Mouse (Mus musculus) CH12.LX (cell line): ENCODE results near the gene Edem2. TPM values are rescaled to one million over a fixed set of nuclear protein-coding genes. Genes with fewer than 3 reads are reported as not detected.

Experiments
- DNase-seq: peaks from one replicate; pipeline ENCODE4 v3.0.0-alpha.2; 2013; ENCODE audit errors: extremely low read depth
- H3K27ac ChIP-seq: 2 replicates; pipeline ENCODE4 v1.5.1; 2012; ENCODE audit warnings: low read depth, mild to moderate bottlenecking, control low read depth, moderate library complexity; ENCODE audit not compliant: insufficient read depth
- H3K27me3 ChIP-seq: replicated peaks from 2 replicates; pipeline ENCODE3; 2012; ENCODE audit warnings: inconsistent platforms
- H3K36me3 ChIP-seq, 2 experiments: replicated peaks in 1 of 2; 2 replicates each; pipeline versions ENCODE3 to v1.6.1; 2012; ENCODE audit warnings: inconsistent platforms in 1 of 2, low read length in 1 of 2, mild to moderate bottlenecking in 1 of 2, mixed read lengths in 1 of 2, moderate library complexity in 1 of 2; ENCODE audit not compliant: control insufficient read depth in 1 of 2, insufficient read depth in 1 of 2
- H3K4me1 ChIP-seq, 2 experiments: 2 replicates each; pipeline ENCODE4 v1.6.1; 2012; ENCODE audit warnings: inconsistent platforms in 1 of 2, moderate library complexity in 1 of 2; ENCODE audit not compliant: insufficient read depth in 2 of 2, control insufficient read depth in 1 of 2
- H3K4me2 ChIP-seq: 2 replicates; pipeline ENCODE4 v1.6.1; 2012; ENCODE audit warnings: low read depth, mild to moderate bottlenecking, control low read depth; ENCODE audit not compliant: poor library complexity, insufficient read depth, severe bottlenecking
- H3K4me3 ChIP-seq, 3 experiments: fragments of 150-350 bp in 1 of 3; sonication (generic) in 1 of 3; replicated peaks in 1 of 3; 2 replicates each; pipeline versions ENCODE3 to v1.5.1; 2011 to 2012; ENCODE audit warnings: low read depth in 2 of 3, low read length in 2 of 3, mild to moderate bottlenecking in 2 of 3, moderate library complexity in 2 of 3, control low read depth in 1 of 3, improper control_type of control experiment in 1 of 3, inconsistent platforms in 1 of 3, mixed read lengths in 1 of 3; ENCODE audit not compliant: poor library complexity in 1 of 3
- H3K79me2 ChIP-seq: replicated peaks from 2 replicates; pipeline ENCODE4 v1.6.1; 2012; ENCODE audit warnings: mild to moderate bottlenecking, moderate library complexity; ENCODE audit not compliant: control insufficient read depth, poor library complexity, insufficient read depth, severe bottlenecking; ENCODE audit errors: extremely low read depth
- H3K9ac ChIP-seq: 2 replicates; pipeline ENCODE4 v1.6.1; 2012; ENCODE audit warnings: low read depth, mild to moderate bottlenecking, control low read depth, moderate library complexity; ENCODE audit not compliant: insufficient read depth
- H3K9me3 ChIP-seq: replicated peaks from 2 replicates; pipeline ENCODE3; 2012; ENCODE audit warnings: low read length, inconsistent platforms, mixed read lengths
- BHLHE40 ChIP-seq: IDR thresholded peaks from 2 replicates; pipeline ENCODE4 v1.6.1; 2011; ENCODE audit warnings: mild to moderate bottlenecking, low read depth, low read length, improper control_type of control experiment
- CHD1 ChIP-seq: IDR thresholded peaks from 2 replicates; pipeline ENCODE4 v1.6.1; 2012; ENCODE audit warnings: low read depth, low read length, improper control_type of control experiment, inconsistent platforms
- CHD2 ChIP-seq: IDR thresholded peaks from 2 replicates; pipeline ENCODE4 v1.6.1; 2011; ENCODE audit warnings: low read length, improper control_type of control experiment
- CTCF ChIP-seq, 2 experiments: IDR thresholded peaks in 1 of 2; conservative IDR thresholded peaks in 1 of 2; 2 replicates each; pipeline ENCODE4 v1.5.1; 2011 to 2012; ENCODE audit warnings: low read depth in 2 of 2, low read length in 2 of 2, improper control_type of control experiment in 1 of 2, inconsistent platforms in 1 of 2, mild to moderate bottlenecking in 1 of 2, moderate library complexity in 1 of 2
- ELF1 ChIP-seq: IDR thresholded peaks from 2 replicates; pipeline ENCODE4 v1.6.1; 2014; ENCODE audit warnings: low read depth, mild to moderate bottlenecking, inconsistent platforms, low read length, improper control_type of control experiment
- HCFC1 ChIP-seq: IDR thresholded peaks from 2 replicates; pipeline ENCODE4 v1.6.1; 2012; ENCODE audit warnings: low read depth, mild to moderate bottlenecking, inconsistent platforms, low read length, improper control_type of control experiment
- KAT2A ChIP-seq: IDR thresholded peaks from 2 replicates; pipeline ENCODE4 v1.6.1; 2012; ENCODE audit warnings: low read length, improper control_type of control experiment, inconsistent platforms; ENCODE audit not compliant: insufficient replicate concordance
- MAFK ChIP-seq: IDR thresholded peaks from 2 replicates; pipeline ENCODE4 v1.6.1; 2011; ENCODE audit warnings: low read length, improper control_type of control experiment; ENCODE audit not compliant: insufficient replicate concordance
- MAX ChIP-seq: IDR thresholded peaks from 2 replicates; pipeline ENCODE4 v1.6.1; 2011; ENCODE audit warnings: low read length, improper control_type of control experiment
- MEF2A ChIP-seq: IDR thresholded peaks from 2 replicates; pipeline ENCODE4 v1.6.1; 2014; ENCODE audit warnings: low read depth, mild to moderate bottlenecking, inconsistent platforms, low read length, improper control_type of control experiment, borderline replicate concordance
- MYC ChIP-seq: IDR thresholded peaks from 2 replicates; pipeline ENCODE4 v1.6.1; 2011; ENCODE audit warnings: low read depth, mild to moderate bottlenecking, improper control_type of control experiment, low read length
- NELFE ChIP-seq: IDR thresholded peaks from 2 replicates; pipeline ENCODE4 v1.6.1; 2011; ENCODE audit warnings: low read depth, low read length, improper control_type of control experiment
- PAX5 ChIP-seq: IDR thresholded peaks from 2 replicates; pipeline ENCODE4 v1.6.1; 2012; ENCODE audit warnings: low read length, inconsistent platforms, mixed read lengths
- POLR2A ChIP-seq: IDR thresholded peaks from 2 replicates; pipeline ENCODE4 v1.6.1; 2011; ENCODE audit warnings: low read depth, mild to moderate bottlenecking, improper control_type of control experiment, low read length
- POLR2AphosphoS2 ChIP-seq: IDR thresholded peaks from 2 replicates; pipeline ENCODE4 v1.6.1; 2011; ENCODE audit warnings: low read depth, low read length, improper control_type of control experiment
- TCF12 ChIP-seq: IDR thresholded peaks from 2 replicates; pipeline ENCODE4 v1.6.1; 2014; ENCODE audit warnings: low read depth, mild to moderate bottlenecking, inconsistent platforms, low read length, improper control_type of control experiment
- USF1 ChIP-seq: IDR thresholded peaks from 2 replicates; pipeline ENCODE4 v1.6.1; 2014; ENCODE audit warnings: low read depth, mild to moderate bottlenecking, inconsistent platforms, low read length, improper control_type of control experiment
- ZC3H11A ChIP-seq: IDR thresholded peaks from 2 replicates; pipeline ENCODE4 v1.6.1; 2012; ENCODE audit warnings: low read depth, mild to moderate bottlenecking, inconsistent platforms, low read length, improper control_type of control experiment
- ZMIZ1 ChIP-seq: IDR thresholded peaks from 2 replicates; pipeline ENCODE4 v1.6.1; 2012; ENCODE audit warnings: low read depth, mild to moderate bottlenecking, inconsistent platforms, low read length, improper control_type of control experiment
- ZNF384 ChIP-seq: IDR thresholded peaks from 2 replicates; pipeline ENCODE4 v1.6.1; 2012; ENCODE audit warnings: low read depth, low read length, improper control_type of control experiment, inconsistent platforms
- dilution Hi-C: fragments of 300-500 bp; cut with MboI; formaldehyde crosslinking; loops from 2 replicates; pipeline ENCODE4 v1.14.3; 2020; ENCODE audit warnings: low sequenced_read_pairs; ENCODE audit not compliant: extremely low pct_unique_long_range_greater_than_20kb, extremely low pct_ligation_motif_present
- in situ Hi-C: fragments of 300-500 bp; cut with MboI; formaldehyde crosslinking; loops from 3 replicates; pipeline ENCODE4 v1.14.3; 2019; ENCODE audit warnings: low sequenced_read_pairs, low pct_ligation_motif_present, low pct_unique_long_range_greater_than_20kb, mixed read lengths
- polyA plus RNA-seq: library from polyadenylated mRNA; unstranded; fragments of >175 nt; gene quantifications from 2 replicates; pipeline ENCODE4 v1.2.1, GENCODE M21; 2012; ENCODE audit warnings: low read depth; ENCODE audit not compliant: insufficient read length
- total RNA-seq, 2 experiments: library from RNA; depleted of rRNA; stranded (reverse); fragments of 300-350 nt in 1 of 2; fragments of >200 nt in 1 of 2; gene quantifications; 2 replicates each; pipeline ENCODE4 v1.2.3; 2012 to 2014

Gene Edem2
- total and polyA plus RNA-seq, 3 experiments, result 42.5 to 71.8 (median 48.7) TPM

DNA sequence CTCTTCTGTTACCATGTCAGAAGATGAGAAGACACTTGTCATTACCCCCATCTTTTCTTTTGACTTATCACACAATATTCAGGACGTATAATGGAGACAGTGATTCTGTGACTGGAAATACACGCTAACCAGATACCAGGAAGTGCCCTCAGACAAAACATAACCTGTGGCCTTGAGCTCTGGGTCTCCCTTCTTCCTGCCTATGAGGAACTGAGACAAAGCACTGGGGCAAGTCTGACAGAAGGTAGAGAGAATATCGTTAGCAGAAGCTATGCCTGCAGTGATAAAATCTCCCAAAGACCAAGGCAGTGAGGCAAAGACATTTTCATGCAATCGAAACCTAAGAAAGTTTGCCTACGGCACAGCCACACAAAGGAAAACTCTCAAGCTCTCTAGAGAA, 8.7 kb downstream of the Edem2 start (continued):
- TF ChIP-seq CTCF (conservative IDR thresholded peaks at IDR 0.05 in 1 of 2, IDR thresholded peaks at IDR 0.05 in 1 of 2; ENCODE audit: low read depth in 2 of 2, low read length in 2 of 2), result no peak
- no peak for TF ChIP-seq KAT2A
- TF ChIP-seq PAX5, result no peak
- no peak for TF ChIP-seq NELFE
- no peak for TF ChIP-seq MAFK
- TF ChIP-seq ZMIZ1, result no peak
- TF ChIP-seq ZNF384, result no peak
- TF ChIP-seq ZC3H11A, result no peak
- TF ChIP-seq MYC, result no peak
- no peak for TF ChIP-seq BHLHE40
- no peak for TF ChIP-seq POLR2A
- no peak for TF ChIP-seq POLR2AphosphoS2
- TF ChIP-seq MEF2A, result no peak
- peak; percentile 88 for TF ChIP-seq ELF1
- no peak for TF ChIP-seq CHD2
- TF ChIP-seq, all 38 proteins: peak for 6

DNA sequence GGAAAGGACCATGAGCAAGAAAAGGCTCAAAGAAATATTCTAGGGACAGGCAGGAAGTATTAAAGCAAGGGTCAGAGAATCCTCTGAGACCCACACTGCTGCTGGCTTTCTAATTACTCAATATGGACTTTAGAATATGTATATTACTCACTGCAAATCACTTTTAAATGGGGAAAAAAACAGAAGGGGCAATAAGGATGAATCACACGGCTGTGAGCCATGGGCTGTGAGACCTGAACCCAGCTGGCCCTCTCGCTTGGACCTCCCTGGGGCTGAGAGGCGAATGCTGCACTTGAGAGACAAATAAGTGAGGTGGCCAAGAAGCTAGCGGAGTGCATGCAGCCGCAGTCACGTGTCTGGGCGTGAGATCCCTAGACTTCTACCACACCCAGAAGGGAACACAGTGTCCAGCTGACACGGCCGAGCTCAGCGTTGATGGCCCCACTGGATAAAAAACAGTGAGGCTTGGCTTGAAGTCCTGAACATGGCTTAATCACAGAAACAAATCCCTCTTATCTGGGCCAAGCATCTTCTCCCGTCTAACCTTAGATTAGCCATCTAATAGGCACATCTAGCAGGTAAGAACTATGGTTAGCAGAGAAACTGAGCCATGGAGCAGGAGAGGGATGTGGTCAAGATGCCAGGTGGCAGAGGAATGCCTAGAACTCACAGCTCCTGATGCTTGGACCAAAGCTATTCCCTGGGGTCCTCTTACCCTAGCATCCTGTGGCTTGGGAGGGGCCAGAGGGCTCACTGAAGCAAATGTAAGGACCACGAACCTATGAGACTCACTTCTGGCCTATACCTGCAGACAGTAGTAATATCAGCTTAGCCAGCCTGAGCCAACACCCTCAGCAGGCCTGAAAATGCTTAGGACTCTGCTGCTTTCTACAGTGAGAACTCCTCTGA, 11.9 kb downstream of the Edem2 start:
- Histone ChIP-seq H3K4me1 (peaks cover 10 to 21% of the 10 kb centered on the region in 2 experiments), H3K27me3 (no peaks in the 10 kb centered on the region), H3K27ac (no peak overlapping the region), H3K9me3 (no peaks in the 10 kb centered on the region), H3K4me2 (no peak overlapping the region), H3K36me3 (peaks cover 62 to 87% of the 10 kb centered on the region in 2 experiments), H3K79me2 (no peaks in the 10 kb centered on the region), H3K9ac (no peak overlapping the region), H3K4me3 (no peak overlapping the region)
- in situ Hi-C loops, result no loop called here
- TF ChIP-seq HCFC1 (no peak), TCF12 (no peak), MAX (no peak), USF1 (no peak)
- DNase-seq, result no peak
- dilution Hi-C loops, result no loop called here

DNA sequence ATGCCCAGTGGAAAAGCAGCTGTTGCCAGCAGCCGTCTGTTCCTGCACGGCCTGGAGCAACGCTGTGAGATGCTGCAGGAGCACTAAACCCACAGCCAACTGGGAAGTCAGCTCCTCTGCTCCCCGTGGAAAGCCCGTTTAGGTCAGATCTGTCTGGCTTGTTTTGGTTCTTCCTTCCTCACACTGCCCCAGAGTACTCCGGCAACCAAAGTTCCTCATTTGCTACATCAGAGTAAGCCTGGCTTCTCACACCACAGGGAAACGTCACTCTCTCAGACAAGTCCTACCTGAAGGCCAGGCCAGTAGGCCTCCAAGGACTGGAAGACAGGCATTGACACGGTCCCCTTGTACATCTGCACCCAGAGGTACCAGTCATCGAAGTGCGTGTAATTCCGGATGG, 18.7 kb downstream of the Edem2 start:
- dilution Hi-C loops, result no loop called here
- H3K27ac ChIP-seq, result no peak overlapping the region
- H3K9ac ChIP-seq, result no peak overlapping the region
- no peaks in the 10 kb centered on the region for H3K4me1 ChIP-seq
- no peak for DNase-seq
- no peak overlapping the region for H3K4me2 ChIP-seq
- H3K36me3 ChIP-seq, result peaks cover 72 to 92% of the 10 kb centered on the region in 2 experiments
- H3K27me3 ChIP-seq, result no peaks in the 10 kb centered on the region
- H3K79me2 ChIP-seq, result no peaks in the 10 kb centered on the region
- no peak overlapping the region for H3K4me3 ChIP-seq
- H3K9me3 ChIP-seq, result no peaks in the 10 kb centered on the region
- in situ Hi-C loops, result no loop called here
- TF ChIP-seq ELF1, result no peak
- TF ChIP-seq CHD1, result no peak
